Mouse (Mus musculus) regulatory T cell (primary cell): ENCODE results near the gene Dlg2.

ENCODE experiments used
- in situ Hi-C: fragments of 300-600 bp; cut with MboI, MseI; formaldehyde crosslinking; loops from one replicate; pipeline ENCODE4 v1.15.1; 2025; ENCODE audit warnings: high pct_unique_total_duplicates

Gene Dlg2

GRCm38 (mm10) chr7:92258701-92259100 lies 1782.2 kb downstream of the Dlg2 start:
- in situ Hi-C loops, result no loop called here

- in situ Hi-C loops, result no loop called here
Measured at GRCm38 (mm10) chr7:92264325-92264724, 1787.9 kb downstream of the Dlg2 start.

- in situ Hi-C loops, result no loop called here
Measured at GRCm38 (mm10) chr7:92264964-92265363, 1788.5 kb downstream of the Dlg2 start.

- in situ Hi-C loops, result no loop called here
Measured at GRCm38 (mm10) chr7:92275353-92275752, 1798.9 kb downstream of the Dlg2 start.

- in situ Hi-C loops, result no loop called here
Measured at GRCm38 (mm10) chr7:92277629-92278028, 1801.2 kb downstream of the Dlg2 start.

- in situ Hi-C loops, result no loop called here
Measured at GRCm38 (mm10) chr7:92280925-92281324, 1804.5 kb downstream of the Dlg2 start.

- in situ Hi-C loops, result no loop called here
Measured at GRCm38 (mm10) chr7:92287058-92287457, 1810.6 kb downstream of the Dlg2 start.

GRCm38 (mm10) chr7:92288814-92289213 lies 1812.3 kb downstream of the Dlg2 start:
- in situ Hi-C loops, result no loop called here

GRCm38 (mm10) chr7:92292918-92293518 lies 1816.5 kb downstream of the Dlg2 start:
- in situ Hi-C loops, result no loop called here

- in situ Hi-C loops, result no loop called here
Measured at GRCm38 (mm10) chr7:92301046-92301445, 1824.6 kb downstream of the Dlg2 start.

- in situ Hi-C loops, result no loop called here
Measured at GRCm38 (mm10) chr7:92307634-92308033, 1831.2 kb downstream of the Dlg2 start.

GRCm38 (mm10) chr7:92308168-92308567 lies 1831.7 kb downstream of the Dlg2 start:
- in situ Hi-C loops, result no loop called here

GRCm38 (mm10) chr7:92316389-92316788 lies 1839.9 kb downstream of the Dlg2 start:
- in situ Hi-C loops, result no loop called here

- in situ Hi-C loops, result no loop called here
Measured at GRCm38 (mm10) chr7:92319469-92319868, 1843.0 kb downstream of the Dlg2 start.

- in situ Hi-C loops, result loop anchor here (10.0 kb wide), 1 partner anchor 375 kb away; no protein-coding TSS in a partner anchor
Measured at GRCm38 (mm10) chr7:92320181-92320580, 1843.7 kb downstream of the Dlg2 start.

- in situ Hi-C loops, result loop anchor here (10.0 kb wide), 1 partner anchor 373 kb away; no protein-coding TSS in a partner anchor
Measured at GRCm38 (mm10) chr7:92321786-92322185, 1845.3 kb downstream of the Dlg2 start.

- in situ Hi-C loops, result loop anchor here (10.0 kb wide), 1 partner anchor 372 kb away; no protein-coding TSS in a partner anchor
Measured at GRCm38 (mm10) chr7:92322342-92323069, 1846.0 kb downstream of the Dlg2 start.

- in situ Hi-C loops, result loop anchor here (10.0 kb wide), 1 partner anchor 371 kb away; no protein-coding TSS in a partner anchor
Measured at GRCm38 (mm10) chr7:92323710-92324109, 1847.2 kb downstream of the Dlg2 start.

GRCm38 (mm10) chr7:92327343-92327896 lies 1850.9 kb downstream of the Dlg2 start:
- in situ Hi-C loops, result loop anchor here (10.0 kb wide), 1 partner anchor 367 kb away; no protein-coding TSS in a partner anchor

- in situ Hi-C loops, result no loop called here
Measured at GRCm38 (mm10) chr7:92333220-92333898, 1856.9 kb downstream of the Dlg2 start.

- in situ Hi-C loops, result no loop called here
Measured at GRCm38 (mm10) chr7:92356542-92356941, 1880.1 kb downstream of the Dlg2 start.

GRCm38 (mm10) chr7:92363386-92363785 lies 1886.9 kb downstream of the Dlg2 start:
- in situ Hi-C loops, result no loop called here
